ENCODE assay signal across 17 mouse cellular contexts in the genomic region with DNA sequence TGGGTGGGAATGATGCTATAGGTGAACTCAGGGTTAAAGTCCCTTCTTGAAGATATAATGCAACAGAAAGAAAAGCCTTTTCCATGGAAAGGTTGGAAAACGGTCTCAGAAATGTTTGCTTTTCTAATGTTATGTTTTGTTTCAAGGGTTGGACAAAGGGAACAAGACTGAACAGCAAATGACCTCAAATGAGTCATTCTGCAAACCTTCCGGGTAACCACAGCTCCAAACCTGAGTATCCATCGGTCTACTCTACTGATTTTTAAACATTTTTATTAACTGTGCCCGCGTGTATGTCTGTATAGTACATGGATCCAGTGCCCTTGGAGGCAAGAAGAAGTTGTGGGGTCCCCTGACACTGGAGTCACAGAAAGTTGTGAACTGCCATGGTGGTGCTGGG.
"Had no signal": no experiment of that assay in that cellular context is flagged by ENCODE, and none has a peak within 500 bp of the region (broad histone marks: within the 10 kb centered on the region; RNA-seq: fewer than 3 reads in every experiment).

No protein-coding gene starts in this region.

- H3K9ac ChIP-seq: lung, embryonic 14.5 days; midbrain, embryonic 12.5 days; neural tube, embryonic 13.5 days; neural tube, embryonic 15.5 days; stomach, embryonic 15.5 days had no signal

- H3K27ac ChIP-seq: midbrain, embryonic 10.5 days; midbrain, embryonic 12.5 days; neural tube, embryonic 13.5 days; neural tube, embryonic 15.5 days; stomach, embryonic 15.5 days had no signal

- H3K4me2 ChIP-seq: lung, embryonic 14.5 days; midbrain, embryonic 12.5 days; neural tube, embryonic 13.5 days; neural tube, embryonic 15.5 days; stomach, embryonic 15.5 days had no signal

- H3K27me3 ChIP-seq: midbrain, embryonic 12.5 days; neural tube, embryonic 13.5 days; neural tube, embryonic 15.5 days; stomach, embryonic 15.5 days had no signal

- DNase-seq: lung, adult 18-20 months; lung, embryonic 14.5 days; lung, postnatal 10 days; lung, postnatal 4 days; midbrain, embryonic 14.5 days; retina, postnatal 1 day; right cerebral cortex, adult 18-20 months; thymus, adult 18-20 months; thymus, postnatal 14 days; thymus, postnatal 36 days had no signal

- ATAC-seq: midbrain, embryonic 16.5 days had no signal

- H3K4me3 ChIP-seq: midbrain, embryonic 10.5 days; midbrain, embryonic 12.5 days; myocyte; neural tube, embryonic 13.5 days; neural tube, embryonic 15.5 days; stomach, embryonic 15.5 days had no signal

- H3K9me3 ChIP-seq: midbrain, embryonic 12.5 days; neural tube, embryonic 13.5 days; neural tube, embryonic 15.5 days; stomach, embryonic 15.5 days had no signal

- H3K4me1 ChIP-seq: stomach, embryonic 15.5 days had no signal
